Mouse (Mus musculus) layer of hippocampus, adult 2 months (tissue): Measurements from ENCODE around the gene Pank3. TPM values are rescaled to one million over a fixed set of nuclear protein-coding genes. Genes with fewer than 3 reads are reported as not detected.
"Not testable (repeated sequence)": the region's sequence is repeated elsewhere in the genome, so short reads cannot be mapped to it uniquely, and the experiment has no call there.

Source experiments
- DNase-seq, 2 experiments: peaks; one replicate each; pipeline ENCODE4 v3.0.0; 2022; ENCODE audit warnings: low spot score in 2 of 2
- H3K27ac ChIP-seq: fragments of 200-600 bp; 2 replicates; pipeline ENCODE4 v1.8.1; 2022
- H3K4me3 ChIP-seq: fragments of 200-600 bp; 2 replicates; pipeline ENCODE4 v1.8.1; 2022; ENCODE audit warnings: mild to moderate bottlenecking
- CTCF ChIP-seq: fragments of 200-600 bp; conservative IDR thresholded peaks from 2 replicates; pipeline ENCODE4 v1.8.1; 2022; ENCODE audit warnings: antibody characterized with exemption, mild to moderate bottlenecking, moderate library complexity
- microRNA-seq, 2 experiments: library from miRNA; unstranded; fragments of <30 nt; microRNA quantifications; one replicate each; pipeline ENCODE4 v1.2.0; 2021
- total RNA-seq, 2 experiments: library from RNA; stranded (reverse); gene quantifications; 2 replicates each; pipeline ENCODE4 v1.2.3; 2021

The Pank3 gene
- total RNA-seq, 2 experiments from 2014 or later, result 35.6 to 38.0 TPM

DNA sequence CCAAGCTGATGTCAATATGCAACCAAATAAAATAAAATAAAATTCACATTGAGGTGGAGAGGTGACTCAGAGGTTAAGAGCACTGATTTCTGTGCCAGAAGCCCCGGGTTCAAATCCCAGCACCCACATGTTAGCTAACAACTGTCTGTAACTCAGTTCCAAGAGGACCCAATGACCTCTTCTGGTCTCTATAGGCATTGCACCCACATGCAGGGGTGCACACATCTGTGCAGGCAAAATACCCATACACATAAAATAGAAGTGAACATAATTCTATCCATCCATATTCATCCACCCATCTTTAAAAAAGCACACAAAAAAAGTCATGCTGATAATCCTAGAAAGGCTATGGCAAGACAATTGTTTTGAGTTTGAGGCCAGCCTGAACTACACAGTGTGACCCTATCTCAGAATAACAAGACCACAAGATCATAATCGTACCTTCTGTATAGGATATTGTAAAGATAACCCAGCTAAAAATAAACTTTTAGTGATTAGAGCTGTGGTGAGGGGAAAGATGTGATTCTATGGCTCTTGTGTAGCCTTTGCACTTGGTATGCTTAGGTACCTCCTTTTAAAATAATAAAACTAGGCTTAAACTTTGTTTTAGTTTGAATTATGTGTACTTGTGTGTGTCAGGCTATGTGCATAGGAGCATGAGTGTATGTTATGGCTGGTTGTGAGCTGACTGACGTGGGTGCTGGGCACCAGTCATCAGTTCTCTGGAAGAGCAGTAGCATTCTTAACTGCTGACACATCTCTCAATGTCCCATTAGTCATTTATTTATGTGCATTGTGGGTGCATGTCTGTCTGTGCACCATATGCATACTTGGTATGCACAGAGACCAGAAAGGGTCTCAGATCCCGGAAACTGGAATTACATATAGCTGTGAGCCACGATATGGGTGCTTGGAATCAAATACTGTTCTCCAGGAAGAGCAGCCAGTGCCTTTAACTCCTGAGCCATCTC lies 68.2 kb downstream of the Pank3 start:
- TF ChIP-seq CTCF, result peak; percentile 46
- DNase-seq, result no peak
- Histone ChIP-seq H3K4me3 (no peak overlapping the region), H3K27ac (peak overlapping the region; percentile 40; the same call in 1 of the 2 replicates)

DNA sequence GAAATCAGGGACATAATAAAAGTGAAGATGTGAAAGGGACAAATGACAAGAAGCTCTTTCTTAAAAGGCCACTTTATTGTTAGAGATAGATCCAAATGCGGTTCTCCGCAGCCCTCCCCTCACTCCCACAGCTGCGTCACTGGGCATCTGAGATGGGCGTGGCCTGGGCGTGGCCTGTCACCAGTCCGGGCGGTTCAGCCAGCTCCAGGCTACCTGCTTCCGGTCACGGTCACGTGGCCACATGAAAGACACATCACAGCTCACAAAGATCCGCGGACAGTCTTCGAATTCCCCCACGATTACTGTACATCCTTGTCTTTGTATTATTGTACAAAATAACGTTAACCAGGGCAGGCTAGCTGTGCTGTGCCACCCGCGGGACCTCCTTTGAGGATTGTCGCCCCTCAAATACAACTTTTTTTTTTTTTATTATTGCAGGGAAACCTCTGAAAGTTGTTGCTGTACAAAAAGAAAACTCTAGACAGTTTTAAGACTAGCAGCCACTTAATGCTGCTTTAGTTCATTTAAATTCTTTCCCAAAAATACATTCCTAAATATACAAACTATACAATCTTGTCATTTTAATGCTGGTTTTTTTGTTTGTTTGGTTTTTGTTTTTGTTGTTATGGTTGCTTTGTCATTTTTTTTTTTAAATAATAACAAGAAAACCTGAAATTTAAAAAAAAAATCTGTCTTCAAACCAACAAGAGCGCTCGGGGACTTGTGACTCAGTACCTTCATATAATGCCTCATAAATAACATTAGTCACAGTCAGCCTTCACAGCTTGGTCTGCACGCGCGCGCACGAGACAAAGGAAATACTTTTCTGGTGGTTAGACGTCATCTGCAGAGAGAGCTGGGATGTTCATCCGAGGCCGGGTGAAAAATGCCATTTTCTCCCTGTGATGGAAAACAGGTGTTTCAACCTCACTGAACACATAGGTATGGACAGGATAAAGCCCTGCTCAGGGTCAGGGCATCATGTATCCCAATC lies 69.4 kb downstream of the Pank3 start:
- TF ChIP-seq CTCF, result no peak
- Histone ChIP-seq H3K27ac (peak overlapping the region; percentile 40; the same call in 1 of the 2 replicates), H3K4me3 (peak overlapping the region; percentile 30)
- DNase-seq, result peak; percentile 64 to 65

DNA sequence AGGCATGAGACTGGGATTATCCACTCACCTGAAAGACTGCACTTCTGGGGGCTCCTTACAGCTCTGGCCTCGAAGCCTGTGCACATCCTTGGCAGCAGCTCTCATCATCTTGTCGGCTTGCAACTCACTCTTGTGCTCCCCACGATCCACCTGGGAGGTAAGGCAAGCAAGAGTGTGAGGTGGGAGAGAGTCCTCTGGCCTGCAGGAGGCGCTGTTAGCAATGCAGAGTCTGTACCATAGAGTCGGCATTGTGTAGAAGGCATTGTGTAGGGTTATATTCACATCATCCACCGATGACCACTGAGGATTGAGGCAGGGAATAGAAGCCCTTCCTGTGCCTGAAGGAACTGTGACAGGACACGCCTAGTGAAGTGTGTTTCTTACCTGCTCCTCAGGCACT lies 71.0 kb downstream of the Pank3 start:
- Histone ChIP-seq H3K4me3 (no peak overlapping the region), H3K27ac (no peak overlapping the region)
- peak; percentile 60 for TF ChIP-seq CTCF
- no peak for DNase-seq

DNA sequence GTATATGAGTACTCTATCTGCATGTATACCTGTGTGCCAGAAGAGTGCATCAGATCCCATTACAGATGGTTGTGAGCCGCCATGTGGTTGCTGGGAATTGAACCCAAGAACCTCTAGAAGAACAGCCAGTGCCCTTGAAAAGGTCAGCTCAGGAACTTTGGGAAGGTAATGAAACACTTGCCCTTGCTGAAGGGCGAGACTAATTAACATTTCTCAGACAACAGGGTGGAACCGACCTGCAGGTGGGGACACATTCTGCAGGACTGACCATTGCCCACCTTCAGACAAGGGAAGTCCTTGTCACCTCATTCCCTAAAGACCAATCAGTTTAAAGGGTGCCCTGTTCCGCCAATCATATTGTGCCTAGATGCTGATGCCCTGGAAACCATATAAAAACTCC lies 71.5 kb downstream of the Pank3 start:
- H3K4me3 ChIP-seq, DNase-seq, H3K27ac ChIP-seq: not testable (repeated sequence)

Small RNA genes lying within 50 kb of the gene (microRNA-seq; reads per million reads assigned to microRNA genes)
- gene Mir103-1, result 0.64 to 3.7 reads per million in 2 experiments

Other genes starting within 250 kb of the Pank3 start
- 10 to 100 TPM; 42.9 to 48.9 TPM for gene Fbll1, start 29.4 kb downstream of the Pank3 start, total RNA-seq
- 10 to 100 TPM; 45.6 to 53.6 TPM for gene Rars, start 65.0 kb downstream of the Pank3 start, total RNA-seq
- gene Wwc1, start 211.0 kb downstream of the Pank3 start, total RNA-seq, result 100 to 1,000 TPM in 1 of 2 experiments, 10 to 100 TPM in 1; 99.6 to 107 TPM